Mouse (Mus musculus): ENCODE data around the gene Olfr694.

GRCm38 (mm10) chr7:106733717-106734116 lies 42.1 kb upstream of the Olfr694 start:
- TF ChIP-seq POLR2A (IDR thresholded peaks at IDR 0.05; ENCODE audit: low read depth, low read length): no peak
- TF ChIP-seq CTCF (IDR thresholded peaks at IDR 0.05; ENCODE audit: borderline replicate concordance, insufficient read depth, low read length): no peak

All from embryonic fibroblast, embryonic 13.5 days (primary cell).